In the genomic region with DNA sequence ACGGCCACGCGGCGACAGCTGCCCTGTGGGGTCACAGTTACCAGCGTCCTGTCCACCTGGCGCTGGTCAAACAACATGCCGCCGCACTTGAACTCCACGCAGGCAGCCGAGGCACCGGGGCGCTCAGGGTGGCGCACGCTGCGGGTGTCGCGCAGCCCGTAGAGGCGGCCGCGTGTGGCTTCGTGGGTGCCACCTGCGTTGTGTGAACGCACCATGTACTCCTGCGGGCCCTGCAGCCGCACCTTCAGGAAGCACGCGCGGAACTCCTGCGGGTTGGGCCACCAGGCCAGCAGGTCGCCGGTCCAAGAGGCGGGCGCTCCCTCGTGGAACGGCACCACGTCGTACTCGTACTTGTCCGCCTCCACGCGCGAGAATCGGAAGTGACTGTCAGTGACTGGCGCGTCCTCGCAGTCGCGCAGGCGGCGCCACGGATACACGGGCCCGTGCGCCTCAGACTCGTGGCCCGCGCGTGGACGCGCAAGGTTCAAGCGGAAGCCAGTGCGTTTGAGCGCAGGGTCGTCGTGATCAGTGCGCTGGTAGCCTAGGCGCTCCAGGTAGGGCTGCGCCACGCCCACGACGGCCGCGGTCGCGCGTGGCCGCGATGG, we compare ENCODE assay signal across 8 mouse cellular contexts. TPM values are rescaled to one million over a fixed set of nuclear protein-coding genes. Genes with fewer than 3 reads are reported as not detected.
A peak's percentile ranks its signal among the peaks of the same experiment; 100 is the strongest.
DNase-seq lines count a peak whose midpoint lies in the region; ATAC-seq and TF ChIP-seq lines count a peak whose summit lies in the region.

No protein-coding gene starts in this region.

- H3K9me3 ChIP-seq in lung, embryonic 14.5 days (ENCODE audit: low read depth, low read length): no peaks in the 10 kb centered on the region; the same call in 1 of the 2 replicates
- H3K9me3 ChIP-seq in forebrain, embryonic 11.5 days (ENCODE audit: control insufficient read depth, low read length): no peaks in the 10 kb centered on the region
- no peaks in the 10 kb centered on the region for H3K9me3 ChIP-seq in intestine, postnatal 0 days (ENCODE audit: control insufficient read depth)
- no peaks in the 10 kb centered on the region for H3K9me3 ChIP-seq in neural tube, embryonic 14.5 days (ENCODE audit: control insufficient read depth, low read length)

- ATAC-seq in lung, embryonic 14.5 days (ENCODE audit: insufficient read depth): no peak
- ATAC-seq in forebrain, embryonic 11.5 days (replicated peaks; ENCODE audit: low FRiP score): no peak
- 0 out of 2 replicates have a peak, but pooled peaks have one; percentile 4 for ATAC-seq in intestine, postnatal 0 days
- peak; percentile 21 for ATAC-seq in neural tube, embryonic 14.5 days (ENCODE audit: low read depth)

- TF ChIP-seq CTCF in lung, embryonic 14.5 days (IDR thresholded peaks at IDR 0.05; ENCODE audit: low read depth): no peak
- no peak for TF ChIP-seq CTCF in intestine, postnatal 0 days (IDR thresholded peaks at IDR 0.05; ENCODE audit: low read depth)
- no peak for TF ChIP-seq CTCF in cerebellum, adult 2 months (IDR thresholded peaks at IDR 0.05; ENCODE audit: borderline replicate concordance, insufficient read depth, low read depth, low read length)

- intact Hi-C loops in left cerebral cortex, postnatal 25 days (cut with DNase I): no loop called here

- no peak overlapping the region for H3K27ac ChIP-seq in lung, embryonic 14.5 days (ENCODE audit: low read depth)
- no peak overlapping the region for H3K27ac ChIP-seq in forebrain, embryonic 11.5 days (ENCODE audit: low read depth, low read length)
- H3K27ac ChIP-seq in intestine, postnatal 0 days (ENCODE audit: low read depth, low read length): no peak overlapping the region
- H3K27ac ChIP-seq in neural tube, embryonic 14.5 days (ENCODE audit: low read depth, low read length): no peak overlapping the region
- H3K27ac ChIP-seq in cerebellum, adult 2 months (ENCODE audit: insufficient read depth, low read length): no peak overlapping the region

- WGBS in lung, embryonic 14.5 days: 18% methylated on average over 79 of the region's 79 CpGs
- 22% methylated on average over 78 of the region's 79 CpGs for WGBS in forebrain, embryonic 11.5 days
- WGBS in intestine, postnatal 0 days: 23% methylated on average over 79 of the region's 79 CpGs
- WGBS in neural tube, embryonic 14.5 days: 14% methylated on average over 77 of the region's 79 CpGs
- 15% methylated on average over 79 of the region's 79 CpGs for WGBS in cerebellum, adult 2 months

- H3K27me3 ChIP-seq in lung, embryonic 14.5 days (ENCODE audit: insufficient read depth, low read length): peaks cover 74% of the 10 kb centered on the region
- peaks cover 72% of the 10 kb centered on the region for H3K27me3 ChIP-seq in forebrain, embryonic 11.5 days (ENCODE audit: control insufficient read depth, insufficient read depth, low read length)
- peaks cover 73% of the 10 kb centered on the region for H3K27me3 ChIP-seq in intestine, postnatal 0 days (replicated peaks; ENCODE audit: control insufficient read depth, insufficient read depth, low read length)
- H3K27me3 ChIP-seq in neural tube, embryonic 14.5 days (ENCODE audit: control insufficient read depth, insufficient read depth, low read length): peaks cover 71% of the 10 kb centered on the region
- peaks cover 4% of the 10 kb centered on the region; the same call in 1 of the 2 replicates for H3K27me3 ChIP-seq in cerebellum, adult 2 months (ENCODE audit: control insufficient read depth, insufficient read depth, low read length)

- no peak for TF ChIP-seq POLR2A in cerebellum, adult 2 months (IDR thresholded peaks at IDR 0.05; ENCODE audit: borderline replicate concordance, insufficient read depth, low read length)

- no peaks in the 10 kb centered on the region for H3K36me3 ChIP-seq in lung, embryonic 14.5 days (ENCODE audit: insufficient read depth)
- H3K36me3 ChIP-seq in forebrain, embryonic 11.5 days (ENCODE audit: control insufficient read depth, insufficient read depth, low read length): no peaks in the 10 kb centered on the region
- H3K36me3 ChIP-seq in intestine, postnatal 0 days (ENCODE audit: control insufficient read depth, insufficient read depth): no peaks in the 10 kb centered on the region
- H3K36me3 ChIP-seq in neural tube, embryonic 14.5 days (ENCODE audit: control insufficient read depth, insufficient read depth, low read length): no peaks in the 10 kb centered on the region

- no peaks in the 10 kb centered on the region for H3K4me1 ChIP-seq in lung, embryonic 14.5 days (ENCODE audit: insufficient read depth)
- peaks cover 15% of the 10 kb centered on the region; the same call in 1 of the 2 replicates for H3K4me1 ChIP-seq in forebrain, embryonic 11.5 days (replicated peaks; ENCODE audit: control insufficient read depth, insufficient read depth, low read length)
- H3K4me1 ChIP-seq in intestine, postnatal 0 days (replicated peaks; ENCODE audit: control insufficient read depth, insufficient read depth, low read length): no peaks in the 10 kb centered on the region
- H3K4me1 ChIP-seq in neural tube, embryonic 14.5 days (ENCODE audit: control insufficient read depth, insufficient read depth, low read length): 0 out of 2 replicates have a peak, but pooled peaks cover 2% of the 10 kb centered on the region
- peaks cover 3% of the 10 kb centered on the region; the same call in 1 of the 2 replicates for H3K4me1 ChIP-seq in cerebellum, adult 2 months (ENCODE audit: control insufficient read depth, insufficient read depth, low read length)

- peak overlapping the region; percentile 40 for H3K4me3 ChIP-seq in lung, embryonic 14.5 days (ENCODE audit: low read depth, low read length)
- H3K4me3 ChIP-seq in forebrain, embryonic 11.5 days (ENCODE audit: low read depth, low read length): peak overlapping the region; percentile 32
- peak overlapping the region; percentile 40 for H3K4me3 ChIP-seq in intestine, postnatal 0 days (ENCODE audit: low read depth, low read length)
- H3K4me3 ChIP-seq in neural tube, embryonic 14.5 days (ENCODE audit: low read depth, low read length): peak overlapping the region; percentile 37
- H3K4me3 ChIP-seq in cerebellum, adult 2 months (replicated peaks; ENCODE audit: insufficient read depth, low read depth, low read length): no peak overlapping the region

- H3K9ac ChIP-seq in lung, embryonic 14.5 days: no peak overlapping the region
- no peak overlapping the region for H3K9ac ChIP-seq in forebrain, embryonic 11.5 days (ENCODE audit: low read length)
- H3K9ac ChIP-seq in intestine, postnatal 0 days (ENCODE audit: low read depth, low read length): no peak overlapping the region
- no peak overlapping the region; the same call in 1 of the 2 replicates for H3K9ac ChIP-seq in neural tube, embryonic 14.5 days (replicated peaks; ENCODE audit: low read depth, low read length)

- DNase-seq in lung, embryonic 14.5 days: no peak
- DNase-seq in lung, postnatal 36 days: no peak
- DNase-seq in forebrain, embryonic 11.5 days (ENCODE audit: low spot score): peak; percentile 56
- DNase-seq in cerebellum, adult 2 months: no peak
- no peak for DNase-seq in spleen, adult 18-20 months
- no peak for DNase-seq in left cerebral cortex, postnatal 25 days (ENCODE audit: low spot score in 2 of 2)

- peak overlapping the region; percentile 61 for H3K4me2 ChIP-seq in lung, embryonic 14.5 days
- peak overlapping the region; percentile 40; the same call in 1 of the 2 replicates for H3K4me2 ChIP-seq in forebrain, embryonic 11.5 days (ENCODE audit: low read depth, low read length, severe bottlenecking)
- H3K4me2 ChIP-seq in intestine, postnatal 0 days (replicated peaks; ENCODE audit: low read depth): peak overlapping the region; percentile 58
- H3K4me2 ChIP-seq in neural tube, embryonic 14.5 days (ENCODE audit: low read depth, low read length): peak overlapping the region; percentile 49

RNA-seq across cellular contexts. Expression of a gene that starts 6.1 kb away (rescaled TPM):
- polyA plus RNA-seq in lung, embryonic 14.5 days (2014; fragmentation: Nextera tagmentation; extraction: Ambion mirVana): 0.25 and 0.31 TPM in 2 replicates
- polyA plus RNA-seq in forebrain, embryonic 11.5 days (2014; fragmentation: Nextera tagmentation; extraction: Ambion mirVana): 0.20 and 0.35 TPM in 2 replicates
- 0.22 and 0.25 TPM in 2 replicates for polyA plus RNA-seq in intestine, postnatal 0 days (2015; fragmentation: Nextera tagmentation; extraction: Ambion mirVana)
- 3.5 and 4.3 TPM in 2 replicates for polyA plus RNA-seq in neural tube, embryonic 14.5 days (2014; fragmentation: Nextera tagmentation; extraction: Ambion mirVana)
- 0.18 and 0.41 TPM in 2 replicates for polyA plus RNA-seq in cerebellum, adult 2 months (2012; rRNA removed)
- 1 to 10 TPM in 1 of 2 experiments, under 1 TPM in 1; 0.76 to 1.1 TPM for total RNA-seq in left cerebral cortex, postnatal 25 days (2021)

RNA-seq across cellular contexts. Expression of a gene that starts 20.6 kb away (rescaled TPM):
- polyA plus RNA-seq in lung, embryonic 14.5 days (2014; fragmentation: Nextera tagmentation; extraction: Ambion mirVana): 3.8 and 4.3 TPM in 2 replicates
- polyA plus RNA-seq in forebrain, embryonic 11.5 days (2014; fragmentation: Nextera tagmentation; extraction: Ambion mirVana): 5.2 and 6.0 TPM in 2 replicates
- polyA plus RNA-seq in intestine, postnatal 0 days (2015; fragmentation: Nextera tagmentation; extraction: Ambion mirVana): 1.2 and 2.3 TPM in 2 replicates
- polyA plus RNA-seq in neural tube, embryonic 14.5 days (2014; fragmentation: Nextera tagmentation; extraction: Ambion mirVana): 4.1 and 4.3 TPM in 2 replicates
- polyA plus RNA-seq in cerebellum, adult 2 months (2012; rRNA removed): 0.22 and 0.29 TPM in 2 replicates
- under 1 TPM; 0.53 to 0.66 TPM for total RNA-seq in left cerebral cortex, postnatal 25 days (2021)

RNA-seq across cellular contexts. Expression of a gene that starts 21.0 kb away (rescaled TPM):
- polyA plus RNA-seq in lung, embryonic 14.5 days (2014; fragmentation: Nextera tagmentation; extraction: Ambion mirVana): 163 and 171 TPM in 2 replicates
- polyA plus RNA-seq in forebrain, embryonic 11.5 days (2014; fragmentation: Nextera tagmentation; extraction: Ambion mirVana): 153 and 155 TPM in 2 replicates
- 310 and 317 TPM in 2 replicates for polyA plus RNA-seq in intestine, postnatal 0 days (2015; fragmentation: Nextera tagmentation; extraction: Ambion mirVana)
- 176 and 194 TPM in 2 replicates for polyA plus RNA-seq in neural tube, embryonic 14.5 days (2014; fragmentation: Nextera tagmentation; extraction: Ambion mirVana)
- polyA plus RNA-seq in cerebellum, adult 2 months (2012; rRNA removed): 221 and 239 TPM in 2 replicates
- total RNA-seq in left cerebral cortex, postnatal 25 days (2021): 100 to 1,000 TPM; 153 to 154 TPM

RNA-seq across cellular contexts. Expression of a gene that starts 21.1 kb away (rescaled TPM):
- 3.6 and 4.3 TPM in 2 replicates for polyA plus RNA-seq in lung, embryonic 14.5 days (2014; fragmentation: Nextera tagmentation; extraction: Ambion mirVana)
- polyA plus RNA-seq in forebrain, embryonic 11.5 days (2014; fragmentation: Nextera tagmentation; extraction: Ambion mirVana): 4.0 and 4.4 TPM in 2 replicates
- polyA plus RNA-seq in intestine, postnatal 0 days (2015; fragmentation: Nextera tagmentation; extraction: Ambion mirVana): 2.1 and 2.2 TPM in 2 replicates
- 11.5 and 12.3 TPM in 2 replicates for polyA plus RNA-seq in neural tube, embryonic 14.5 days (2014; fragmentation: Nextera tagmentation; extraction: Ambion mirVana)
- polyA plus RNA-seq in cerebellum, adult 2 months (2012; rRNA removed): 15.4 and 16.8 TPM in 2 replicates
- 10 to 100 TPM; 21.6 to 23.7 TPM for total RNA-seq in left cerebral cortex, postnatal 25 days (2021)

RNA-seq across cellular contexts. Expression of a gene that starts 49.1 kb away (rescaled TPM):
- 7.1 and 9.4 TPM in 2 replicates for polyA plus RNA-seq in lung, embryonic 14.5 days (2014; fragmentation: Nextera tagmentation; extraction: Ambion mirVana)
- polyA plus RNA-seq in forebrain, embryonic 11.5 days (2014; fragmentation: Nextera tagmentation; extraction: Ambion mirVana): 48.7 and 50.3 TPM in 2 replicates
- 2.7 and 4.7 TPM in 2 replicates for polyA plus RNA-seq in intestine, postnatal 0 days (2015; fragmentation: Nextera tagmentation; extraction: Ambion mirVana)
- 61.0 and 74.5 TPM in 2 replicates for polyA plus RNA-seq in neural tube, embryonic 14.5 days (2014; fragmentation: Nextera tagmentation; extraction: Ambion mirVana)
- 17.9 and 20.3 TPM in 2 replicates for polyA plus RNA-seq in cerebellum, adult 2 months (2012; rRNA removed)
- 10 to 100 TPM; 16.9 to 17.4 TPM for total RNA-seq in left cerebral cortex, postnatal 25 days (2021)

Comparison
In these comparisons a context has a peak if more than half of its experiments do, and no peak if none do; other contexts are left out.
1. ATAC-seq: peak in intestine, postnatal 0 days (single experiment) and neural tube, embryonic 14.5 days (single experiment); none in lung, embryonic 14.5 days (single experiment) and forebrain, embryonic 11.5 days (single experiment).
2. Peak in every context shown above with its lines, with median percentiles within 50 percentile points of each other: H3K4me2 ChIP-seq.